Mouse (Mus musculus) right cerebral cortex, adult 2 months (tissue): ENCODE measurements around the gene Naaa.

ENCODE experiments used
- DNase-seq, 2 experiments: peaks; one replicate each; pipeline ENCODE4 v3.0.0; 2021 to 2022; ENCODE audit warnings: low spot score in 2 of 2

Naaa gene

GRCm38 (mm10) chr5:92277437-92278394, at the start of gene Naaa:
Gene Naaa (minus strand): TSS chr5:92278170.
- DNase-seq, result peak; percentile 78 to 85

DNA sequence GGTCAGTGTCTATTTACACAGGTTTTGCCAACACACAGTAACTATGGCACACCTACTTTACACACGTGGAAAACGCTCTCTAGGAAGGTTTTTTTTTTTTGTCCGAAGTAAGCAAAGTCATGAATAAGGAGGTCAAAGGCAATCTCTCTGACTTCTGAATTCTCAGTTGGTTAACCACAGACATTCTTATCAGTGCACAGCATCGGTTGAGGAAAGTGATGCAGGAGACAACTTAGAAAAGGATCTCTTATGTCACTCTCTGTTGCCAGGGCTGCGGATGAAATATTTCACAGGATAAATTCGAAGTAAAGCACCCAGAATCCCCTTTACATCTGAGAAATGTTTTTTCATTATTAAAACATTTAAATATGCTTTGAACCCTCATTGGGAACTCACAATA, 49.4 kb upstream of the Naaa start:
- DNase-seq, result no peak

- no peak for DNase-seq
These were observed 45.3 kb upstream of the Naaa start for GRCm38 (mm10) chr5:92323264-92323663.

DNA sequence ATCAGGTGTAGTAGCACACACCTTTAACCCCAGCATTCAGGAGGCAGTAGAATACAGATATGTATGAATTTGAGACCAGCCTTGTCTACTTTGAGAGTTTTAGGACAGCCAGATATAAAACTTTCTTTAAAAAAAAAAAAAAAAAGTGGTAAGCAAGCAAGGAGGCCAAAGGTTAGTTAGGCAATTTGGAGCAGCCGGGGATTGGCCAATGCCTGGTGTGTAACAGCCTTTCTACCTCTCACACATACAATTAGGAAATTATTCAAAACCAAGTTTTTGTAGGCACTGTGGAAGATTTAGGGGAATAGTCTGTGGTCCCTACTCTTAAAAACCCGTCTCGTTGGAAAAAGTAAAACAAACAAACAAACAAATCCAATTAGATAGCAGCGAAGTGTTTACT, 44.6 kb upstream of the Naaa start:
- no peak for DNase-seq

DNA sequence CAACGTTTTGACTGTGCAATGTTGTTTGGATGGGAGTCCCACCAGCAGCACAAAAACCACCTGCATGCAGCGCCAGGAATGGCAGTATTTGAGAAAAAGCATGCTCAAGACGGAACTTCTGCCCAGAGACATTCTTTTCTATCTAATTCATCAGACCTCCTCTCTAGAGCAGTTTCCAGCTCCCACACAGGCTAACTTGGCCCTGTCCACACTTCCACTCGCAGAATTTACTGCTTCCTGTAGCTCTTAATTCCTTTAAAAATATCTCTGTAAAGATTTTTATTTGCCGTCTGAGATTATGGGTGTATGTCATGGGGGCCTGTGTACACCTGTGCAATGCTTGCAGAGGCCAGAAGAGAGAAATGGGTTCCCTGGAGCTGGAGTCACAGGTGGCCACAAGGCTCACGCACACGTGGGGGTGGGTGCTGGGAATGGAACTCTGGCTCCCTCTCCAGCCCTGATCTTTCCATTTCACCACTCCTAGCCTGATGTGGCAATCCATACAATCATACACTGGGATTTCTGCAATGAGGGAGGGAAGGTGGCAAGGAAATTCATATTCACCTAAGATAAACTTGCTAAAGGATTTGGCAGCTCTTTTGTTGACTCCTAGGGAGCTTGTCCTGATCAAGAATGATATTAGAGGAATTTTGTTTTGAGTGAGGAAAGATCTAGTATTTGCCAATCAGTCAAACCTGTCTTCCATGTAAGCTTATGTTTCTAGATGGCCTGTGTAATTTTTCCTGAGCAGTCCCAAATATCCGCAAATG, 43.8 kb upstream of the Naaa start:
- DNase-seq, result no peak

- DNase-seq, result no peak
These were observed 40.6 kb upstream of the Naaa start for GRCm38 (mm10) chr5:92318596-92318995.

DNA sequence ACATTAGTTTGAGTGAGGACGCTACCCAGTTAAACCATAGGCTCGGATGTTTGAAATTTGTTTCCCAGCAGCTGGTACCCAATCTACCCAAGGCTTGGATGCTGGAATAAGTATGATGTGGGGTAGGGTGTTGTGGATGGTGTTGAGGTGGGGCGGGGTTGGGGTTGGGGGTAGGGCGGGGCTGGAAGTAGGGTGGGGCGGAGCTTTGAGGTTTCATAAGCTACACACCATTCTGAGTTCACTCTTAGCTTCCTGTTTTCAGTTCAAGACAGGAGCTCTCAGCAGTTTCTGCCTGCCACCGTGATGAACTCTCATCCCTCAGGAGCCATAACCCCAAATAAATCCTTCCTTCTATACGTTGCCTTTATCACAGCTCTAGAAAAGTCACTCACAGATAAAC, 40.1 kb upstream of the Naaa start:
- no peak for DNase-seq

DNA sequence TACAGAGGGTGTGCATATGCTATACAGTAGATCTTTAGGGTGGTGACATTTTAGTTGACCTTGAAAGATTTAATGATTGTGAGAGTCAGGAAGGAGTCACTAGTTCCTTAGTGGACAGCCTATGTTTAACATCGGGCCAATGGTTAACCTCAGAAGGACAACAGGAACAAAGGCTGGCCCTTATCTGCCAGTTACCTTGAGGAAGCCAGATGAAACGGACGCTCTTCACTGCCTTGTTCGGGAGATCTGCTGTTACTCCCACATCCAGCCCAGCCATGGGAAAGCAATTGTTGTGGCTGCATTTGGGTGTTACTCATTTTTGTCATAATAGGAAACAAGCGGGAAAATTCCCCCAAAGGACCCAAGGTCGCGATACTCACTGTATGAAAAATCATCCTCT, 35.8 kb upstream of the Naaa start:
- no peak for DNase-seq

GRCm38 (mm10) chr5:92312046-92312715, 34.2 kb upstream of the Naaa start:
- peak; percentile 93 to 97 for DNase-seq

- peak; percentile 97 to 98 for DNase-seq
These were observed 31.9 kb upstream of the Naaa start, which contains the start of gene Sdad1 for GRCm38 (mm10) chr5:92309681-92310511. Gene Sdad1 (minus strand): TSS chr5:92310479.

- DNase-seq, result no peak
These were observed 26.3 kb upstream of the Naaa start for GRCm38 (mm10) chr5:92304291-92304690.

DNA sequence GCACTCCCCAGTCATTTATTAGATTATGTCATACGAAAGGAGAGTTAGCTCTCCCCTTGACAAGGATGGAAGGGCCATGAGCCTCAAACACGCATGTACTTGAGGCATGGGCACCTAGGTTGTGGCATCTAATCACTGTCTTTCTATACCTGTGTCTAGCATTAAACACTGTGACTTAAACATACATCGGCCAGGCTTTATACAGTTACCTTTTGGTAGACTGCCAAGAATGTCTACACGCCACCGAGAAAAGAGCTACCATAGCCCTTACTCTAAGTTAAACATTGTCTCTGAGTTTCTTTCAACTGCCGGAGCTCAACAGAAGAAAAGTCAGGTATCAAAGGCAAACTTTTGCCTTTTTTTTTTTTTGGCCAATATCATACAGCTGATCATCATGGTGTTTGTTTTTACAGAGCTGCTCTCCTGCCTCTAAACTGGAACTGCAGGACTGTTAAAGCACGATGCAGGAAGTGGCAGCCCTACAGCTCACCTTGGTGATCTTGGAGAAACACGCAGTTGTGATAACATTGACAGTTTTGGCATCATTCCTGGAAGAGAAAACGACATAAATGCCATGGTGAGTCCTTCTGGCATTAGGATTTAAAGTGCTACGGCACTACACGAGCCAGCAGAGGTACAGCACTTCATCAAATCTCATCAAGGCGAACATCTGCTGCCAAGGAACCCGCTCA, 24.3 kb upstream of the Naaa start:
- DNase-seq, result no peak

GRCm38 (mm10) chr5:92294525-92294924, 16.6 kb upstream of the Naaa start:
- no peak for DNase-seq

GRCm38 (mm10) chr5:92291652-92292414, 13.9 kb upstream of the Naaa start:
- no peak for DNase-seq

GRCm38 (mm10) chr5:92287840-92288239, 9.9 kb upstream of the Naaa start:
- DNase-seq, result no peak

GRCm38 (mm10) chr5:92283107-92283506, 5.1 kb upstream of the Naaa start:
- no peak for DNase-seq

DNA sequence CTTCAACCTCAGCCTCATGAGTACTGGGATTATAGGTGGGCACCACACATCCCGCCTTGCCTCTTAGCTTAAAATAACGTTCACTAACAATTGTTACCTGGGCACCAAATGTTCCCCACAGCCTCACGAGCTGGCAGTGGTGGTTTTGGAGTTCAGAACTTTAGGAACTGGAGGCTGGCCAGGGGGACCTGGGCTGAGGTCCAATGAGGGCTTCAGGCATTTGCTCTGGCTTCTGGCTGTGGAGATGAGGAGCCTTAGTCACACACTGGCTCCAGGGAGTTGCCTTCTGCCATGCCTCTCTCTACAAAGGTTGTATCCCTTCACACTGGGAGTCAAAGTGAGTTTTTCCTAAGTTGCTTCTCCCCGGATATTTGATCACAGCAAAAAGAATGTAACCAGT, 4.6 kb upstream of the Naaa start:
- no peak for DNase-seq

GRCm38 (mm10) chr5:92278942-92279537, 1.1 kb upstream of the Naaa start:
- DNase-seq, result no peak

GRCm38 (mm10) chr5:92270496-92270895, 7.5 kb downstream of the Naaa start:
- DNase-seq, result no peak
